Mouse (Mus musculus) mouse embryonic stem cell (cell line): ENCODE results near the gene Cxcl9.
"Not testable (repeated sequence)": the region's sequence is repeated elsewhere in the genome, so short reads cannot be mapped to it uniquely, and the experiment has no call there.

Experiments used
- in situ Hi-C, 2 experiments: fragments of 300-500 bp; cut with MboI; formaldehyde crosslinking; loops; 1 replicate in 1 of 2; 3 replicates in 1 of 2; pipeline ENCODE4 v1.14.3; 2019 to 2020; ENCODE audit warnings: low sequenced_read_pairs in 2 of 2, low pct_unique_long_range_greater_than_20kb in 1 of 2, mixed read lengths in 1 of 2; ENCODE audit not compliant: unreplicated experiment in 1 of 2

Gene Cxcl9

GRCm38 (mm10) chr5:92327929-92328328, at the start of gene Cxcl9:
TSS of gene Cxcl9 (minus strand) at chr5:92328079.
- in situ Hi-C loops: no loop called here

- in situ Hi-C loops: loop anchor here (5.0 kb wide), 1 partner anchor 60 kb away; no protein-coding TSS in a partner anchor
Measured at GRCm38 (mm10) chr5:92376795-92377405, 49.0 kb upstream of the Cxcl9 start.

GRCm38 (mm10) chr5:92375368-92375767, 47.5 kb upstream of the Cxcl9 start:
- in situ Hi-C loops: loop anchor here (5.0 kb wide), 1 partner anchor 58 kb away; no protein-coding TSS in a partner anchor

GRCm38 (mm10) chr5:92374721-92375142, 46.9 kb upstream of the Cxcl9 start:
- in situ Hi-C loops: loop anchor here (5.0 kb wide), 1 partner anchor 57 kb away; no protein-coding TSS in a partner anchor

- in situ Hi-C loops: no loop called here
Measured at GRCm38 (mm10) chr5:92372605-92373004, 44.7 kb upstream of the Cxcl9 start.

GRCm38 (mm10) chr5:92371361-92371976, 43.6 kb upstream of the Cxcl9 start:
- in situ Hi-C loops: no loop called here

- in situ Hi-C loops: no loop called here
Measured at GRCm38 (mm10) chr5:92370891-92371290, 43.0 kb upstream of the Cxcl9 start.

GRCm38 (mm10) chr5:92370392-92370791, 42.5 kb upstream of the Cxcl9 start:
- in situ Hi-C loops: no loop called here

GRCm38 (mm10) chr5:92369151-92369994, 41.5 kb upstream of the Cxcl9 start:
- in situ Hi-C loops: no loop called here

GRCm38 (mm10) chr5:92368392-92368791, 40.5 kb upstream of the Cxcl9 start:
- in situ Hi-C loops: no loop called here

GRCm38 (mm10) chr5:92366565-92366964, 38.7 kb upstream of the Cxcl9 start:
- in situ Hi-C loops: no loop called here

- in situ Hi-C loops: no loop called here
Measured at GRCm38 (mm10) chr5:92365146-92365705, 37.3 kb upstream of the Cxcl9 start.

- in situ Hi-C loops: no loop called here
Measured at GRCm38 (mm10) chr5:92364011-92364410, 36.1 kb upstream of the Cxcl9 start.

- in situ Hi-C loops: no loop called here
Measured at GRCm38 (mm10) chr5:92363179-92363578, 35.3 kb upstream of the Cxcl9 start.

GRCm38 (mm10) chr5:92358767-92359455, 31.0 kb upstream of the Cxcl9 start:
- in situ Hi-C loops: no loop called here

GRCm38 (mm10) chr5:92358033-92358432, 30.2 kb upstream of the Cxcl9 start:
- in situ Hi-C loops: no loop called here

GRCm38 (mm10) chr5:92353517-92353916, 25.6 kb upstream of the Cxcl9 start:
- in situ Hi-C loops: no loop called here

- in situ Hi-C loops: not testable (repeated sequence)
Measured at GRCm38 (mm10) chr5:92352716-92353115, 24.8 kb upstream of the Cxcl9 start.
